Mouse (Mus musculus) liver, embryonic 14.5 days (tissue): ENCODE measurements around the gene Lao1.

Experiments
- CTCF ChIP-seq: IDR thresholded peaks from 2 replicates; pipeline ENCODE4 v1.5.1; 2016; ENCODE audit warnings: antibody characterized with exemption, low read depth, control low read depth
- EP300 ChIP-seq: IDR thresholded peaks from 2 replicates; pipeline ENCODE4 v1.6.1; 2016; ENCODE audit warnings: antibody characterized with exemption, low read depth

- TF ChIP-seq CTCF (no peak), EP300 (no peak)
These were observed 49.8 kb downstream of the Lao1 start for GRCm38 (mm10) chr4:119011050-119011680.
